In the genomic region with DNA sequence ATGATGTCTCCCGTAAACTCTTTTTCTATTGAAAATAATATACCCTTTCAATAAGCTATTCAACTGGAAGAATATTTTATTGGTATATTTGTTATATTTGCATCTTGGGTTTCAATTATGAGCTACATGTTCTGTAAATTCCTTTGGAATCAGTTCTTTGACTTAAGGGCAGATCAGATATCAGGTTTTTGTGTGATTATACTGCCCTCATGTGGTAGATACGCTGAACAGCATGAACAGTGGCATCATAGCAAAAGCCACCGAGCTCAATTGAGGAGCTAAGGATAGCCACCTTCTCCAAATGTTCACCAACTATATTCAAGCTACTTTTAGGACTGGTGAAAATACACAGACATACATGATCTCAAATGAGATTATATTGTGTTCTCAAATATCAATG, we compare ENCODE assay signal across 8 mouse cellular contexts. TPM values are rescaled to one million over a fixed set of nuclear protein-coding genes. Genes with fewer than 3 reads are reported as not detected.
DNase-seq lines count a peak whose midpoint lies in the region; ATAC-seq and TF ChIP-seq lines count a peak whose summit lies in the region.

No protein-coding gene starts in this region.

- no peak for TF ChIP-seq POLR2A in lung, adult 2 months (IDR thresholded peaks at IDR 0.05; ENCODE audit: borderline replicate concordance, extremely low read depth, low read depth, low read length)

- TF ChIP-seq CTCF in lung, adult 2 months (IDR thresholded peaks at IDR 0.05; ENCODE audit: insufficient read depth, low read length), result peak; percentile 34; the same call in 1 of the 2 replicates

- no peaks in the 10 kb centered on the region for H3K4me1 ChIP-seq in lung, adult 2 months (ENCODE audit: control insufficient read depth, insufficient read depth, low read length)

- no peaks in the 10 kb centered on the region for H3K36me3 ChIP-seq in splenic B cell, adult 2 months (ENCODE audit: control insufficient read depth, insufficient read depth, low read length, poor library complexity, severe bottlenecking)

- H3K27me3 ChIP-seq in splenic B cell, adult 2 months (ENCODE audit: control insufficient read depth, insufficient read depth, low read length, poor library complexity, severe bottlenecking), result no peaks in the 10 kb centered on the region

- no peak for ATAC-seq in erythroid progenitor cell, adult 5-6 weeks (replicated peaks; ENCODE audit: low FRiP score, poor library complexity, severe bottlenecking)

- 36% methylated on average over 3 of the region's 3 CpGs for WGBS in lung, adult 2 months

- H3K4me3 ChIP-seq in lung, adult 2 months (replicated peaks; ENCODE audit: extremely low read depth, low read depth, low read length), result no peak overlapping the region

- peak; percentile 5 for DNase-seq in cerebellum, adult 9-10 months
- no peak for DNase-seq in cerebellum, adult 11 months
- DNase-seq in lung, adult 2 months, result no peak
- no peak for DNase-seq in lung, postnatal 4 days
- peak; percentile 64 for DNase-seq in embryo, embryonic 10 days (ENCODE audit: low spot score)
- peak; percentile 36 for DNase-seq in layer of hippocampus, adult 9-10 months (ENCODE audit: low spot score)
- DNase-seq in splenic B cell, adult 2 months (ENCODE audit: low read depth, low spot score), result peak; percentile 36

RNA-seq across cellular contexts. Expression of gene Pdc, which starts 52.7 kb away (rescaled TPM):
- polyA plus RNA-seq in lung, adult 2 months (2012; rRNA removed), result not detected in 2 replicates
- not detected in 2 replicates for total RNA-seq in erythroid progenitor cell, adult 5-6 weeks (2015; ENCODE audit: low replicate concordance)
- total RNA-seq in erythroid progenitor cell, adult 5-6 weeks (2017; ENCODE audit: low replicate concordance), result not detected in 2 replicates

Comparison
In these comparisons a context has a peak if more than half of its experiments do, and no peak if none do; other contexts are left out.
1. DNase-seq: peak in cerebellum, adult 9-10 months (single experiment), embryo, embryonic 10 days (single experiment), layer of hippocampus, adult 9-10 months (single experiment) and splenic B cell, adult 2 months (single experiment); none in cerebellum, adult 11 months (single experiment), lung, adult 2 months (single experiment) and lung, postnatal 4 days (0 of 2).